Mouse (Mus musculus) neutrophil, adult 83 days (primary cell): ENCODE measurements around the gene Trpd52l3. TPM values are rescaled to one million over a fixed set of nuclear protein-coding genes. Genes with fewer than 3 reads are reported as not detected.

Source experiments
- total RNA-seq, 2 experiments: library from RNA; stranded (reverse); gene quantifications; one replicate each; pipeline ENCODE4 v1.2.4; 2023

The Trpd52l3 gene
- not detected for total RNA-seq

DNA sequence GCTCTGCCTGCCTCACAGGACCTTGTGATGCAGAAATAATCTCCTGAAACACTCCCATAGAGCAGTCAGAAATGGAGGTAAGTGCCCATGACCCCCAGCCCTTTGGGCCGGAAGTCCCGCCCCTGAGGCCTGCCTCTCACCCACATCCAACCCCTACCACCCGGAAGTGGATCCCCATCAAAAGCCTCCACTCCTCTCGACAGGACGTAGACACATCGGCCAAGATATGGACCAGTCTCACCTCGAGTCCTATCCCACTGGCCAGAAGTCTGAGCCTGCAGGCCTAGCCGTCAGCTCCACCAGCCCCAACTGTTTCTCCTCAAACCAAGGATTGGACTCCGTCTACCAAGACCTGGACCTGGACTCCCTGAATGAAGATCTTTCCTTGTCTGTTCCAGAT, at the start of gene Trpd52l3:
TSS of gene Trpd52l3 (plus strand) at position 170 of the 400 bp plus-strand sequence.

GRCm38 (mm10) chr19:30029894-30030635, 26.5 kb downstream of the Trpd52l3 start, which contains the start of gene Uhrf2:
Gene Uhrf2, plus strand, starts transcription at chr19:30030513.

Other genes with a start within 250 kb of the Trpd52l3 start
- 10 to 100 TPM; 22.3 to 23.6 TPM for gene 9930021J03Rik, start 197.8 kb upstream of the Trpd52l3 start, total RNA-seq
- 10 to 100 TPM in 1 of 2 experiments, 1 to 10 TPM in 1; 9.2 to 10.3 TPM for gene Ranbp6, start 190.8 kb upstream of the Trpd52l3 start, total RNA-seq
- gene Il33, start 78.7 kb upstream of the Trpd52l3 start, total RNA-seq = not detected
- 10 to 100 TPM; 35.8 to 42.6 TPM for gene Uhrf2, start 26.7 kb downstream of the Trpd52l3 start, total RNA-seq
- gene Gldc, start 171.6 kb downstream of the Trpd52l3 start, total RNA-seq = under 1 TPM in 1 of 2 experiments, not detected in 1; 0.33 TPM
- not detected for gene Mbl2, start 229.2 kb downstream of the Trpd52l3 start, total RNA-seq